18 mouse cellular contexts compared by ENCODE assay signal in genomic region chr17:80696210-80696609, GRCm38 (mm10).
"Had no signal": no experiment of that assay in that cellular context is flagged by ENCODE, and none has a peak within 500 bp of the region (broad histone marks: within the 10 kb centered on the region; RNA-seq: fewer than 3 reads in every experiment).

No protein-coding gene starts in this region.

- H3K9me3 ChIP-seq: midbrain, embryonic 10.5 days; midbrain, embryonic 12.5 days; neural tube, embryonic 13.5 days; neural tube, embryonic 15.5 days had no signal

- H3K4me2 ChIP-seq: lung, embryonic 14.5 days; midbrain, embryonic 12.5 days; neural tube, embryonic 13.5 days; neural tube, embryonic 15.5 days had no signal

- DNase-seq: lung, adult 18-20 months; lung, embryonic 14.5 days; lung, postnatal 10 days; lung, postnatal 4 days; midbrain, embryonic 14.5 days; retina, postnatal 1 day; right cerebral cortex, adult 18-20 months; right cerebral cortex, postnatal 25 days; right cerebral cortex, postnatal 4 days; spleen, adult 18-20 months; thymus, adult 18-20 months; thymus, postnatal 25 days; thymus, postnatal 4 days had no signal

- H3K27ac ChIP-seq: midbrain, embryonic 10.5 days; midbrain, embryonic 12.5 days; neural tube, embryonic 13.5 days; neural tube, embryonic 15.5 days had no signal

- H3K36me3 ChIP-seq: midbrain, embryonic 10.5 days; midbrain, embryonic 12.5 days; neural tube, embryonic 13.5 days; neural tube, embryonic 15.5 days had no signal

- H3K4me3 ChIP-seq: midbrain, embryonic 10.5 days; midbrain, embryonic 12.5 days; myocyte; neural tube, embryonic 13.5 days; neural tube, embryonic 15.5 days had no signal

- H3K9ac ChIP-seq: lung, embryonic 14.5 days; midbrain, embryonic 12.5 days; neural tube, embryonic 13.5 days; neural tube, embryonic 15.5 days had no signal

- H3K27me3 ChIP-seq: midbrain, embryonic 12.5 days; neural tube, embryonic 13.5 days; neural tube, embryonic 15.5 days had no signal
